Mouse (Mus musculus) CH12.LX (cell line): Measurements from ENCODE around the gene B230217C12Rik. TPM values are rescaled to one million over a fixed set of nuclear protein-coding genes. Genes with fewer than 3 reads are reported as not detected.

ENCODE experiments used
- DNase-seq: peaks from one replicate; pipeline ENCODE4 v3.0.0-alpha.2; 2013; ENCODE audit errors: extremely low read depth
- H3K27ac ChIP-seq: 2 replicates; pipeline ENCODE4 v1.5.1; 2012; ENCODE audit warnings: low read depth, mild to moderate bottlenecking, control low read depth, moderate library complexity; ENCODE audit not compliant: insufficient read depth
- H3K27me3 ChIP-seq: replicated peaks from 2 replicates; pipeline ENCODE3; 2012; ENCODE audit warnings: inconsistent platforms
- H3K36me3 ChIP-seq, 2 experiments: replicated peaks in 1 of 2; 2 replicates each; pipeline versions ENCODE3 to v1.6.1; 2012; ENCODE audit warnings: inconsistent platforms in 1 of 2, low read length in 1 of 2, mild to moderate bottlenecking in 1 of 2, mixed read lengths in 1 of 2, moderate library complexity in 1 of 2; ENCODE audit not compliant: control insufficient read depth in 1 of 2, insufficient read depth in 1 of 2
- H3K4me1 ChIP-seq, 2 experiments: 2 replicates each; pipeline ENCODE4 v1.6.1; 2012; ENCODE audit warnings: inconsistent platforms in 1 of 2, moderate library complexity in 1 of 2; ENCODE audit not compliant: insufficient read depth in 2 of 2, control insufficient read depth in 1 of 2
- H3K4me2 ChIP-seq: 2 replicates; pipeline ENCODE4 v1.6.1; 2012; ENCODE audit warnings: low read depth, mild to moderate bottlenecking, control low read depth; ENCODE audit not compliant: poor library complexity, insufficient read depth, severe bottlenecking
- H3K4me3 ChIP-seq, 3 experiments: fragments of 150-350 bp in 1 of 3; sonication (generic) in 1 of 3; replicated peaks in 1 of 3; 2 replicates each; pipeline versions ENCODE3 to v1.5.1; 2011 to 2012; ENCODE audit warnings: low read depth in 2 of 3, low read length in 2 of 3, mild to moderate bottlenecking in 2 of 3, moderate library complexity in 2 of 3, control low read depth in 1 of 3, improper control_type of control experiment in 1 of 3, inconsistent platforms in 1 of 3, mixed read lengths in 1 of 3; ENCODE audit not compliant: poor library complexity in 1 of 3
- H3K79me2 ChIP-seq: replicated peaks from 2 replicates; pipeline ENCODE4 v1.6.1; 2012; ENCODE audit warnings: mild to moderate bottlenecking, moderate library complexity; ENCODE audit not compliant: control insufficient read depth, poor library complexity, insufficient read depth, severe bottlenecking; ENCODE audit errors: extremely low read depth
- H3K9ac ChIP-seq: 2 replicates; pipeline ENCODE4 v1.6.1; 2012; ENCODE audit warnings: low read depth, mild to moderate bottlenecking, control low read depth, moderate library complexity; ENCODE audit not compliant: insufficient read depth
- H3K9me3 ChIP-seq: replicated peaks from 2 replicates; pipeline ENCODE3; 2012; ENCODE audit warnings: low read length, inconsistent platforms, mixed read lengths
- BHLHE40 ChIP-seq: IDR thresholded peaks from 2 replicates; pipeline ENCODE4 v1.6.1; 2011; ENCODE audit warnings: mild to moderate bottlenecking, low read depth, low read length, improper control_type of control experiment
- EP300 ChIP-seq: IDR thresholded peaks from 2 replicates; pipeline ENCODE4 v1.6.1; 2011; ENCODE audit warnings: low read length, improper control_type of control experiment
- MAFK ChIP-seq: IDR thresholded peaks from 2 replicates; pipeline ENCODE4 v1.6.1; 2011; ENCODE audit warnings: low read length, improper control_type of control experiment; ENCODE audit not compliant: insufficient replicate concordance
- NELFE ChIP-seq: IDR thresholded peaks from 2 replicates; pipeline ENCODE4 v1.6.1; 2011; ENCODE audit warnings: low read depth, low read length, improper control_type of control experiment
- PAX5 ChIP-seq: IDR thresholded peaks from 2 replicates; pipeline ENCODE4 v1.6.1; 2012; ENCODE audit warnings: low read length, inconsistent platforms, mixed read lengths
- RAD21 ChIP-seq: IDR thresholded peaks from 2 replicates; pipeline ENCODE4 v1.6.1; 2011; ENCODE audit warnings: low read depth, mild to moderate bottlenecking, low read length, improper control_type of control experiment, moderate library complexity
- TBP ChIP-seq: conservative IDR thresholded peaks from 2 replicates; pipeline ENCODE4 v1.6.1; 2011; ENCODE audit warnings: low read depth, low read length, improper control_type of control experiment
- TCF12 ChIP-seq: IDR thresholded peaks from 2 replicates; pipeline ENCODE4 v1.6.1; 2014; ENCODE audit warnings: low read depth, mild to moderate bottlenecking, inconsistent platforms, low read length, improper control_type of control experiment
- USF1 ChIP-seq: IDR thresholded peaks from 2 replicates; pipeline ENCODE4 v1.6.1; 2014; ENCODE audit warnings: low read depth, mild to moderate bottlenecking, inconsistent platforms, low read length, improper control_type of control experiment
- USF2 ChIP-seq: conservative IDR thresholded peaks from 2 replicates; pipeline ENCODE4 v1.6.1; 2011; ENCODE audit warnings: low read depth, low read length, improper control_type of control experiment
- dilution Hi-C: fragments of 300-500 bp; cut with MboI; formaldehyde crosslinking; loops from 2 replicates; pipeline ENCODE4 v1.14.3; 2020; ENCODE audit warnings: low sequenced_read_pairs; ENCODE audit not compliant: extremely low pct_unique_long_range_greater_than_20kb, extremely low pct_ligation_motif_present
- in situ Hi-C: fragments of 300-500 bp; cut with MboI; formaldehyde crosslinking; loops from 3 replicates; pipeline ENCODE4 v1.14.3; 2019; ENCODE audit warnings: low sequenced_read_pairs, low pct_ligation_motif_present, low pct_unique_long_range_greater_than_20kb, mixed read lengths
- polyA plus RNA-seq: library from polyadenylated mRNA; unstranded; fragments of >175 nt; gene quantifications from 2 replicates; pipeline ENCODE4 v1.2.1, GENCODE M21; 2012; ENCODE audit warnings: low read depth; ENCODE audit not compliant: insufficient read length
- total RNA-seq, 2 experiments: library from RNA; depleted of rRNA; stranded (reverse); fragments of 300-350 nt in 1 of 2; fragments of >200 nt in 1 of 2; gene quantifications; 2 replicates each; pipeline ENCODE4 v1.2.3; 2012 to 2014

Gene B230217C12Rik
- total and polyA plus RNA-seq, 3 experiments, result 4.6 to 14.0 (median 11.9) TPM

GRCm38 (mm10) chr11:97850367-97850766 lies 9.8 kb downstream of the B230217C12Rik start:
- H3K79me2 ChIP-seq, result no peaks in the 10 kb centered on the region
- dilution Hi-C loops (no loop called here), in situ Hi-C loops (no loop called here)
- H3K9ac ChIP-seq, result no peak overlapping the region
- H3K9me3 ChIP-seq, result no peaks in the 10 kb centered on the region
- peaks cover 2 to 17% of the 10 kb centered on the region in 2 experiments; a peak in 2 of 4 replicates for H3K4me1 ChIP-seq
- peaks cover 0 to 3% of the 10 kb centered on the region in 2 experiments for H3K36me3 ChIP-seq
- H3K4me3 ChIP-seq, result no peak overlapping the region
- H3K4me2 ChIP-seq, result no peak overlapping the region
- DNase-seq, result no peak
- TF ChIP-seq BHLHE40, result peak; percentile 70
- TF ChIP-seq NELFE, result no peak
- peak; percentile 73 for TF ChIP-seq USF2
- peak; percentile 73 for TF ChIP-seq USF1
- H3K27ac ChIP-seq, result no peak overlapping the region
- H3K27me3 ChIP-seq, result no peaks in the 10 kb centered on the region

GRCm38 (mm10) chr11:97851601-97852000 lies 11.0 kb downstream of the B230217C12Rik start:
- H3K79me2 ChIP-seq, result no peaks in the 10 kb centered on the region; the same call in 1 of the 2 replicates
- no peak for DNase-seq
- no peak overlapping the region for H3K9ac ChIP-seq
- TF ChIP-seq RAD21 (no peak), TBP (peak; percentile 95), EP300 (no peak), PAX5 (no peak)
- in situ Hi-C loops (no loop called here), dilution Hi-C loops (no loop called here)
- H3K27me3 ChIP-seq, result no peaks in the 10 kb centered on the region
- peaks cover 0 to 3% of the 10 kb centered on the region in 2 experiments for H3K36me3 ChIP-seq
- H3K4me2 ChIP-seq, result no peak overlapping the region
- H3K9me3 ChIP-seq, result no peaks in the 10 kb centered on the region
- H3K4me1 ChIP-seq, result peaks cover 2 to 17% of the 10 kb centered on the region in 2 experiments; a peak in 2 of 4 replicates
- no peak overlapping the region for H3K27ac ChIP-seq
- H3K4me3 ChIP-seq, result no peak overlapping the region

GRCm38 (mm10) chr11:97855473-97855872 lies 14.9 kb downstream of the B230217C12Rik start:
- no peak for TF ChIP-seq MAFK
- TF ChIP-seq TCF12, result no peak
- Histone ChIP-seq H3K4me1 (peaks cover 0 to 2% of the 10 kb centered on the region in 2 experiments; a peak in 1 of 4 replicates), H3K4me3 (no peak overlapping the region), H3K27me3 (no peaks in the 10 kb centered on the region), H3K9ac (no peak overlapping the region), H3K4me2 (no peak overlapping the region), H3K27ac (no peak overlapping the region), H3K79me2 (no peaks in the 10 kb centered on the region; the same call in 1 of the 2 replicates), H3K36me3 (no peaks in the 10 kb centered on the region), H3K9me3 (no peaks in the 10 kb centered on the region)
- in situ Hi-C loops (no loop called here), dilution Hi-C loops (no loop called here)
- DNase-seq, result no peak
